ENCODE assay signal across 28 mouse cellular contexts in genomic region chr1:189232829-189233228, GRCm38 (mm10).
DNase-seq lines count a peak whose midpoint lies in the region; ATAC-seq and TF ChIP-seq lines count a peak whose summit lies in the region.
"Had no signal": no experiment of that assay in that cellular context is flagged by ENCODE, and none has a peak within 500 bp of the region (broad histone marks: within the 10 kb centered on the region; RNA-seq: fewer than 3 reads in every experiment).

No protein-coding gene starts in this region.

- no peak overlapping the region for H3K4me3 ChIP-seq in heart, adult 2 months
- H3K4me3 ChIP-seq in kidney, embryonic 16.5 days (ENCODE audit: low read length), result no peak overlapping the region
- H3K4me3 ChIP-seq: embryonic facial prominence, embryonic 13.5 days; forebrain, embryonic 10.5 days; forebrain, embryonic 15.5 days; heart, embryonic 13.5 days; hindbrain, embryonic 13.5 days; left cerebral cortex, adult 2 months; limb, embryonic 12.5 days; liver, embryonic 15.5 days; megakaryocyte, embryonic 14.5 days; midbrain, embryonic 12.5 days; neural tube, embryonic 13.5 days had no signal

- no peak overlapping the region for H3K27ac ChIP-seq in heart, adult 2 months
- no peak overlapping the region for H3K27ac ChIP-seq in kidney, embryonic 16.5 days (ENCODE audit: low read length)
- H3K27ac ChIP-seq: embryonic facial prominence, embryonic 13.5 days; forebrain, embryonic 10.5 days; forebrain, embryonic 15.5 days; heart, embryonic 13.5 days; hindbrain, embryonic 13.5 days; left cerebral cortex, adult 2 months; limb, embryonic 12.5 days; liver, embryonic 15.5 days; midbrain, embryonic 12.5 days; neural tube, embryonic 13.5 days had no signal

- no peaks in the 10 kb centered on the region for H3K27me3 ChIP-seq in heart, adult 2 months (ENCODE audit: control insufficient read depth, insufficient read depth, low read length)
- no peaks in the 10 kb centered on the region for H3K27me3 ChIP-seq in kidney, embryonic 16.5 days (ENCODE audit: insufficient read depth, low read length)
- H3K27me3 ChIP-seq: embryonic facial prominence, embryonic 13.5 days; forebrain, embryonic 15.5 days; heart, embryonic 13.5 days; hindbrain, embryonic 13.5 days; limb, embryonic 12.5 days; liver, embryonic 15.5 days; megakaryocyte, embryonic 14.5 days; midbrain, embryonic 12.5 days; neural tube, embryonic 13.5 days had no signal

- no peak overlapping the region for H3K4me2 ChIP-seq in kidney, embryonic 16.5 days (replicated peaks; ENCODE audit: low read depth, low read length)
- H3K4me2 ChIP-seq: embryonic facial prominence, embryonic 13.5 days; forebrain, embryonic 15.5 days; heart, embryonic 13.5 days; hindbrain, embryonic 13.5 days; limb, embryonic 12.5 days; liver, embryonic 15.5 days; midbrain, embryonic 12.5 days; neural tube, embryonic 13.5 days had no signal

- H3K9ac ChIP-seq in heart, adult 2 months (ENCODE audit: low read depth, low read length), result no peak overlapping the region
- no peak overlapping the region for H3K9ac ChIP-seq in kidney, embryonic 16.5 days (replicated peaks; ENCODE audit: low read length)
- H3K9ac ChIP-seq: embryonic facial prominence, embryonic 13.5 days; forebrain, embryonic 15.5 days; heart, embryonic 13.5 days; hindbrain, embryonic 13.5 days; limb, embryonic 12.5 days; liver, embryonic 15.5 days; midbrain, embryonic 12.5 days; neural tube, embryonic 13.5 days had no signal

- H3K79me2 ChIP-seq in heart, adult 2 months (replicated peaks; ENCODE audit: control insufficient read depth, insufficient read depth, low read length), result no peaks in the 10 kb centered on the region

- intact Hi-C loops in heart, adult 2 months (cut with DNase I), result loop anchor here (5.0 to 10.0 kb wide), 2 partner anchors 118 to 206 kb away; no protein-coding TSS in a partner anchor
- intact Hi-C loops in heart, postnatal 36 days (cut with DNase I), result loop anchor here (5.0 kb wide), 1 partner anchor 56 kb away; no protein-coding TSS in a partner anchor

- no peaks in the 10 kb centered on the region for H3K9me3 ChIP-seq in kidney, embryonic 16.5 days (ENCODE audit: low read length)
- H3K9me3 ChIP-seq: embryonic facial prominence, embryonic 13.5 days; forebrain, embryonic 10.5 days; forebrain, embryonic 15.5 days; heart, embryonic 13.5 days; hindbrain, embryonic 13.5 days; limb, embryonic 12.5 days; liver, embryonic 15.5 days; neural tube, embryonic 13.5 days had no signal

- WGBS in heart, adult 2 months, result 36% methylated on average over 6 of the region's 6 CpGs
- WGBS in kidney, embryonic 16.5 days, result 74% methylated on average over 6 of the region's 6 CpGs

- DNase-seq in heart, adult 2 months, result no peak
- DNase-seq in heart, postnatal 36 days, result no peak
- DNase-seq in kidney, adult 9 months, result peak; percentile 5
- peak; percentile 10 for DNase-seq in lung, postnatal 10 days
- no peak for DNase-seq in lung, postnatal 4 days
- peak; percentile 68 for DNase-seq in brain, adult 2 months (ENCODE audit: low read depth, low spot score)
- DNase-seq in layer of hippocampus, adult 9-11 months, result no peak
- DNase-seq: adrenal gland, postnatal 25 days; cerebellum, adult 18-20 months; cerebellum, postnatal 10 days; kidney, postnatal 25 days; lung, postnatal 14 days; right cerebral cortex, postnatal 4 days; thymus, postnatal 14 days had no signal

- no peaks in the 10 kb centered on the region for H3K36me3 ChIP-seq in heart, adult 2 months (ENCODE audit: control insufficient read depth, insufficient read depth, low read length)
- no peaks in the 10 kb centered on the region for H3K36me3 ChIP-seq in kidney, embryonic 16.5 days (ENCODE audit: insufficient read depth, low read length)
- H3K36me3 ChIP-seq: embryonic facial prominence, embryonic 13.5 days; forebrain, embryonic 10.5 days; forebrain, embryonic 15.5 days; heart, embryonic 13.5 days; hindbrain, embryonic 13.5 days; limb, embryonic 12.5 days; liver, embryonic 15.5 days; midbrain, embryonic 12.5 days; neural tube, embryonic 13.5 days had no signal

- H3K4me1 ChIP-seq in heart, adult 2 months (ENCODE audit: control insufficient read depth, insufficient read depth, low read length), result peaks cover 1% of the 10 kb centered on the region; the same call in 1 of the 2 replicates
- H3K4me1 ChIP-seq in kidney, embryonic 16.5 days (ENCODE audit: insufficient read depth, low read length), result peaks cover 3% of the 10 kb centered on the region; the same call in 1 of the 2 replicates
- H3K4me1 ChIP-seq: embryonic facial prominence, embryonic 13.5 days; forebrain, embryonic 15.5 days; limb, embryonic 12.5 days; liver, embryonic 15.5 days; megakaryocyte, embryonic 14.5 days had no signal

- 0 out of 2 replicates have a peak, but pooled peaks have one; percentile 34 for TF ChIP-seq EP300 in heart, adult 2 months (IDR thresholded peaks at IDR 0.05; ENCODE audit: insufficient read depth, low read depth, low read length)

- ATAC-seq in kidney, embryonic 16.5 days (ENCODE audit: low FRiP score, low TSS enrichment), result no peak
- ATAC-seq: CD4-positive, CD25-positive, alpha-beta regulatory T cell, adult 4 months; forebrain, embryonic 15.5 days; intestine, embryonic 16.5 days had no signal

- no peak for TF ChIP-seq POLR2A in heart, adult 2 months (IDR thresholded peaks at IDR 0.05; ENCODE audit: insufficient read depth, low read depth, low read length)

- no peak for TF ChIP-seq CTCF in heart, adult 2 months (IDR thresholded peaks at IDR 0.05)

Comparison
In these comparisons a context has a peak if more than half of its experiments do, and no peak if none do; other contexts are left out.
1. DNase-seq: peak in kidney, adult 9 months (single experiment), lung, postnatal 10 days (single experiment) and brain, adult 2 months (single experiment); none in heart, adult 2 months (0 of 2), heart, postnatal 36 days (0 of 2), lung, postnatal 4 days (0 of 2) and layer of hippocampus, adult 9-11 months (single experiment).